Mouse (Mus musculus): Measurements from ENCODE around the gene Olfr9.
"Not testable (repeated sequence)": the region's sequence is repeated elsewhere in the genome, so short reads cannot be mapped to it uniquely, and the experiment has no call there.

Gene Olfr9

DNA sequence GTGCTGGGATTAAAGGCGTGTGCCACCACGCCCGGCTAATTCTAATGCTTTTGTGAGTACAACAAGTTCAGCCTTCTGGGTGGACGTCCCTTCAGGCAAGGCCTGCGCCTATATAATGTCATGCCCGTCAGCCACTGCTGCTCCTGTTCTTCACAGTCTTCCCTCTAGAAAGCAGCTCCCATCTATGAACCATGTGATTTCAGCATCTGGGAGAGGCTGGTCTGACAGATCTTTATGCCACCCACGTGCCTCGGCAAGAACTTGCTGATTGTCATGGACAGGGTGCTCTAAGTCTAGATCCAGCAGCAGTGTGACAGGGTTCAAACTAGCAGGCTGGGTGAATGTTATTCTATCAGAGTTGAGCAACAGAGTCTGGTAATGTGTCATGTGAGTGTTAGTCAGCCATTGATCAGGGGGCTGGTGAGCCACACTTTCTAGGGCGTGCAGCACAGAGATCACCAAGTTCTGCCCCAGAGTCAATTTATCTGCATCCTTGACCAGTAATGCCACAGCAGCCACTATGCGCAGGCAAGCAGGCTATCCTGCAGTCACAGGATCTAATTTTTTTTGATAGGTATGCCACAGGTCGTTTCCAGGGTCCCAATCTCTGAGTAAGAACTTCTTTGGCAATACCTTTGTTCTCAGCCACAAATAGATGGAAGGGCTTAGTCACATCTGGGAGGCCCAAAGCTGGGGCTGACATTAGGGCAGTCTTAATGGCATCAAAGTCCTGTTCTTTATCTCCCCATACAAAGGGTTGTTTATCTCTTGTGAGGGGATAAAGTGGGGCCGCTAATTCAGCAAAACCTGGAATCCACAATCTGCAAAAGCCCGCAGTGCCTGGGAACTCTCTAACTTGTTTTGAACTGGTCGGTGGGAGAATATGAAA, 15.0 kb downstream of the Olfr9 start:
- no peak for DNase-seq (ENCODE audit: low read depth)

GRCm38 (mm10) chr10:129010288-129010841, 21.1 kb downstream of the Olfr9 start, which contains the start of gene Olfr763:
Gene Olfr763 (plus strand): TSS chr10:129010791.
- DNase-seq (ENCODE audit: low read depth), result no peak

GRCm38 (mm10) chr10:129011511-129011910, 22.3 kb downstream of the Olfr9 start:
- not testable (repeated sequence) for DNase-seq (ENCODE audit: low read depth)

DNA sequence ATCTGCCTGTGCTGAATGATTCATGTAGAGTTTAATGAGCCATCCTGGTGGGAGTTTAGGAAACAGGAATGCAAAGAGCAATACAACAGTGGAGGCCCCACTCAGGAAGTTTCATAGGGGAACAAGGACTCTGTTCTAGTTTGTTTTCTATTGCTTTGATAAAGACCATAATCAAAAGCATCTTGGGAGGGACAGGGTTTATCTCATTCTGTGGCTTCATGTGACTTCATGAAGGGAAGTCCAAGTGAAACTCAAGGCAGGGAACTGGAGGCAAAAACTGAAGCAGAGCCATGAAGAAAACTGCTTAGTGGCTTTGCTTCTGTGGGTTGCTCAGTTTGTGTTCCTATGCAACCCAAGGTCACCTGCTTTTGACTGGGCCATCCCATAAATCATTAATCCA, 25.2 kb downstream of the Olfr9 start:
- DNase-seq (ENCODE audit: low read depth), result no peak

DNA sequence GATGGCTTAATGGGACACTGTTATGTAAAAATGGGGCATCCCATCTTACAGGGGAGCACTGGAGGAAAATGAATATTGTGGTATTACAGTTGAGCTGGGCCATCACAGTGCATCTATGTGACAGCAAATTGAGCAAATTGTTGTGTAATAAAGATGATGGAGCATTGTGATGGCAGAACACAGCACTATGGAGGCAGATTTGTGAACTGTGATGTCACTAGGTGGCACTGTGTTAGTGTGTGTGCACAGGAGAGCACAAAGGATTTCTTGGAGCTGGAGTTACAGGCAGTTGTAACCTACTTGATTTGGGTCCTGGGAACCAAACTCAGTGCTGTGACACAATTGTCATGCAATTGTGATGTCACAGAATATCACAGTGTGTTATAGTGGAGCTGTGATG, 34.1 kb downstream of the Olfr9 start:
- no peak for DNase-seq (ENCODE audit: low read depth)

DNA sequence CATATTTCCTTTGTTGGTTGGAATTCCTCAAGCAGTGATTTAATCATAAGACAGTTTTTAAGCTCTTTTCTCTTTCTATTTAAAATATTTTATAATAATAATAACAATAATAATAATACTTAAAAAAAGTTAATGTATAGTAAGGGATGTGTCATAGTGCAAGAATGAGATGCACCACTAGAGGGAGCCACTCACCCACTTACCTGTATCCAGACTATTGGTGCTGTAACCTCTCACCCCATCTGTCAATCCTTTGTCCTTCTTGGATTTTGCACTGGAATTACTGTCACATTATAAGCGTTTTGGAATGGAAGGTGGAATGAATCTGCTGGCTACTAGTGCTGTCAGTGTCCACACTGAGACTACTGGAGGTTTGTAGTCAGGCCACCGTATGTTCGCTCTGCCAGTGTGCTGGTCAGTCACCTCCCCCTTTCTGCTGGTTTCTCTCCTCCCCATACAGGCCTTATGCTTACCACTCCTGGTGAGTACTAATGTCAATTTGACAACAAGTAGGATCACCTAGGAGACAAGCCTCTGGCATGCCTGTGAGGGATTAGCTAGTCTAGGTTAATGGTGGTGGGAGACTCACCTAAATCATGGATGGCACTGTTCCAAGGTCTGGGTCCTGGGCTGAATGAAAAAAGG, 36.9 kb downstream of the Olfr9 start:
- peak; percentile 64 for DNase-seq (ENCODE audit: low read depth)

GRCm38 (mm10) chr10:129028343-129028742, 39.1 kb downstream of the Olfr9 start:
- DNase-seq (ENCODE audit: low read depth), result no peak

DNA sequence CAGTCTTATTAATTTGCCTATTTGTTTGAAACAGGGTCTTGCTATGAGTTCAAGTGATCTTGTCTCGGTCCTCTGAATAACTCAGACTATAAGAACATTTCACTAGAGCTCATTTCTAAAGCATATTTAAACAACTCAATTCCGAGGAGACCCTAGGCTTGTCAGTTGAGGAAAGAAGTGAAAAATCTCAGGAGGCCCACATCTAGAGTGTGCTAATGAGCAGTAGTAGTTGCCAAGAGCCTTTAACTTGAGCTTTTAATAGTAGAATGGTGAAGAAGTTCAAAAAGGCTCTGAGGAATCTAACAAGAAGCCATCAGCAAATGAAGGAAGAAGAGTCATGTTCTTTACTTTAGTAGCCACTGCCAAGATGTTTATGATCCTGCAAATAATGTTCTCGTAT, 50.6 kb downstream of the Olfr9 start, which contains the start of gene Olfr764-ps1:
Olfr764-ps1 (minus strand) TSS at position 101 of the 400 bp plus-strand sequence.
- DNase-seq (ENCODE audit: low read depth), result no peak
